Comparison of ENCODE assay signal across 23 mouse cellular contexts in genomic region chr8:44689837-44690592, GRCm38 (mm10).
DNase-seq lines count a peak whose midpoint lies in the region; ATAC-seq and TF ChIP-seq lines count a peak whose summit lies in the region.
"Had no signal": no experiment of that assay in that cellular context is flagged by ENCODE, and none has a peak within 500 bp of the region (broad histone marks: within the 10 kb centered on the region; RNA-seq: fewer than 3 reads in every experiment).

No protein-coding gene starts in this region.

- TF ChIP-seq CTCF in forebrain, postnatal 0 days (IDR thresholded peaks at IDR 0.05; ENCODE audit: low read depth), result no peak
- TF ChIP-seq CTCF in cerebellum, adult 2 months (IDR thresholded peaks at IDR 0.05; ENCODE audit: borderline replicate concordance, insufficient read depth, low read depth, low read length), result no peak

- H3K4me3 ChIP-seq in forebrain, postnatal 0 days (ENCODE audit: low read depth, low read length), result no peak overlapping the region
- H3K4me3 ChIP-seq in forebrain, embryonic 12.5 days (replicated peaks), result no peak overlapping the region
- no peak overlapping the region for H3K4me3 ChIP-seq in cerebellum, adult 2 months (replicated peaks; ENCODE audit: insufficient read depth, low read depth, low read length)
- no peak overlapping the region for H3K4me3 ChIP-seq in liver, embryonic 12.5 days
- H3K4me3 ChIP-seq: forebrain, embryonic 10.5 days; forebrain, embryonic 15.5 days; gastrocnemius, adult 2 months; hindbrain, embryonic 10.5 days; hindbrain, embryonic 13.5 days had no signal

- H3K4me2 ChIP-seq in forebrain, postnatal 0 days (ENCODE audit: low read depth), result no peak overlapping the region
- no peak overlapping the region for H3K4me2 ChIP-seq in forebrain, embryonic 12.5 days
- no peak overlapping the region for H3K4me2 ChIP-seq in liver, embryonic 12.5 days
- H3K4me2 ChIP-seq: forebrain, embryonic 15.5 days; heart, embryonic 11.5 days; hindbrain, embryonic 13.5 days had no signal

- WGBS in forebrain, postnatal 0 days, result 66% methylated on average over 9 of the region's 9 CpGs
- 90% methylated on average over 9 of the region's 9 CpGs for WGBS in forebrain, embryonic 12.5 days
- 10% methylated on average over 9 of the region's 9 CpGs for WGBS in cerebellum, adult 2 months
- WGBS in liver, embryonic 12.5 days (ENCODE audit: insufficient replicate concordance), result 72% methylated on average over 9 of the region's 9 CpGs

- H3K9ac ChIP-seq in forebrain, postnatal 0 days, result no peak overlapping the region
- H3K9ac ChIP-seq in forebrain, embryonic 12.5 days, result no peak overlapping the region
- no peak overlapping the region for H3K9ac ChIP-seq in liver, embryonic 12.5 days
- H3K9ac ChIP-seq: forebrain, embryonic 15.5 days; hindbrain, embryonic 13.5 days had no signal

- no peak for DNase-seq in cerebellum, postnatal 4 days (ENCODE audit: low spot score in 2 of 2)
- DNase-seq in forebrain, postnatal 0 days, result peak; percentile 27
- DNase-seq in cerebellum, adult 2 months, result peak in 1 of 2 experiments; percentile 87
- DNase-seq in cerebellum, postnatal 10 days, result peak; percentile 76 to 79
- DNase-seq in adrenal gland, adult (ENCODE audit: inconsistent age in 2 of 2, low spot score in 1 of 2), result no peak
- DNase-seq: adrenal gland, adult 2 months; adrenal gland, postnatal 14 days; gastrocnemius, adult 2 months; gastrocnemius, postnatal 14 days; heart, adult 11 months; kidney, adult 18-20 months; kidney, adult 9 months had no signal

- no peaks in the 10 kb centered on the region for H3K9me3 ChIP-seq in forebrain, postnatal 0 days (ENCODE audit: low read length)
- no peaks in the 10 kb centered on the region for H3K9me3 ChIP-seq in forebrain, embryonic 12.5 days
- no peaks in the 10 kb centered on the region for H3K9me3 ChIP-seq in liver, embryonic 12.5 days (replicated peaks)
- H3K9me3 ChIP-seq: forebrain, embryonic 10.5 days; forebrain, embryonic 15.5 days; hindbrain, embryonic 10.5 days; hindbrain, embryonic 13.5 days had no signal

- no peak for TF ChIP-seq POLR2A in cerebellum, adult 2 months (IDR thresholded peaks at IDR 0.05; ENCODE audit: borderline replicate concordance, insufficient read depth, low read length)

- peaks cover 4% of the 10 kb centered on the region; the same call in 1 of the 2 replicates for H3K4me1 ChIP-seq in forebrain, postnatal 0 days (ENCODE audit: insufficient read depth)
- peaks cover 8% of the 10 kb centered on the region; the same call in 1 of the 2 replicates for H3K4me1 ChIP-seq in forebrain, embryonic 12.5 days
- peaks cover 28% of the 10 kb centered on the region for H3K4me1 ChIP-seq in cerebellum, adult 2 months (ENCODE audit: control insufficient read depth, insufficient read depth, low read length)
- no peaks in the 10 kb centered on the region for H3K4me1 ChIP-seq in liver, embryonic 12.5 days
- H3K4me1 ChIP-seq: forebrain, embryonic 10.5 days; hindbrain, embryonic 10.5 days had no signal

- peak; percentile 50 for ATAC-seq in cerebellum, adult (ENCODE audit: insufficient number of reproducible peaks, low FRiP score, low TSS enrichment)
- peak; percentile 62; the same call in 1 of the 2 replicates for ATAC-seq in forebrain, postnatal 0 days
- no peak for ATAC-seq in forebrain, embryonic 12.5 days (ENCODE audit: low FRiP score)
- no peak for ATAC-seq in liver, embryonic 12.5 days
- ATAC-seq: forebrain, embryonic 15.5 days; hindbrain, postnatal 0 days; inflammation-experienced regulatory T-cells, adult 6 months; intestine, embryonic 16.5 days had no signal

- no peaks in the 10 kb centered on the region for H3K36me3 ChIP-seq in forebrain, postnatal 0 days (ENCODE audit: insufficient read depth)
- H3K36me3 ChIP-seq in forebrain, embryonic 12.5 days (replicated peaks), result no peaks in the 10 kb centered on the region
- H3K36me3 ChIP-seq in liver, embryonic 12.5 days, result no peaks in the 10 kb centered on the region
- H3K36me3 ChIP-seq: forebrain, embryonic 10.5 days; forebrain, embryonic 15.5 days; hindbrain, embryonic 10.5 days; hindbrain, embryonic 13.5 days had no signal

- no peak overlapping the region for H3K27ac ChIP-seq in forebrain, postnatal 0 days (ENCODE audit: low read depth, low read length)
- H3K27ac ChIP-seq in forebrain, embryonic 12.5 days, result no peak overlapping the region
- peak overlapping the region; percentile 94 for H3K27ac ChIP-seq in cerebellum, adult 2 months (ENCODE audit: insufficient read depth, low read length)
- H3K27ac ChIP-seq in liver, embryonic 12.5 days, result no peak overlapping the region
- H3K27ac ChIP-seq: forebrain, embryonic 10.5 days; forebrain, embryonic 15.5 days; gastrocnemius, adult 2 months; hindbrain, embryonic 10.5 days; hindbrain, embryonic 13.5 days had no signal

- no peaks in the 10 kb centered on the region for H3K27me3 ChIP-seq in forebrain, postnatal 0 days (ENCODE audit: insufficient read depth, low read length)
- no peaks in the 10 kb centered on the region for H3K27me3 ChIP-seq in forebrain, embryonic 12.5 days
- H3K27me3 ChIP-seq in cerebellum, adult 2 months (ENCODE audit: control insufficient read depth, insufficient read depth, low read length), result no peaks in the 10 kb centered on the region
- no peaks in the 10 kb centered on the region for H3K27me3 ChIP-seq in liver, embryonic 12.5 days (replicated peaks)
- H3K27me3 ChIP-seq: forebrain, embryonic 15.5 days; hindbrain, embryonic 13.5 days had no signal

Comparison
In these comparisons a context has a peak if more than half of its experiments do, and no peak if none do; other contexts are left out.
1. ATAC-seq: peak in cerebellum, adult (single experiment) and forebrain, postnatal 0 days (single experiment); none in forebrain, embryonic 12.5 days (single experiment) and liver, embryonic 12.5 days (single experiment).
2. DNase-seq: peak in forebrain, postnatal 0 days (single experiment) and cerebellum, postnatal 10 days (2 of 2); none in cerebellum, postnatal 4 days (0 of 2) and adrenal gland, adult (0 of 2).